Mouse (Mus musculus) cerebellum, adult 2 months (tissue): ENCODE measurements around the gene Mast2.

Experiments used
- CTCF ChIP-seq: fragments of 200-500 bp; IDR thresholded peaks from 2 replicates; pipeline ENCODE4 v1.5.1; 2011; ENCODE audit warnings: low read depth, mild to moderate bottlenecking, control low read depth, low read length, moderate library complexity, borderline replicate concordance; ENCODE audit not compliant: insufficient read depth
- POLR2A ChIP-seq: fragments of 200-500 bp; IDR thresholded peaks from 2 replicates; pipeline ENCODE4 v1.6.1; 2011; ENCODE audit warnings: low read length, control low read depth, borderline replicate concordance; ENCODE audit not compliant: insufficient read depth

GRCm38 (mm10) chr4:116282211-116282610 is 181.8 kb downstream of the Mast2 start:
- TF ChIP-seq CTCF (peak; percentile 62), POLR2A (no peak)
